Mouse (Mus musculus): ENCODE results near the gene Ddx39b. TPM values are rescaled to one million over a fixed set of nuclear protein-coding genes. Genes with fewer than 3 reads are reported as not detected.

Ddx39b gene
- polyA plus RNA-seq, 1 experiment = 194 TPM

- H3K4me1 ChIP-seq (ENCODE audit: control insufficient read depth, insufficient read depth, insufficient read length, low read length) = peaks cover 23% of the 10 kb centered on the region
- no peak overlapping the region for H3K4me3 ChIP-seq (ENCODE audit: low read depth, low read length)
- 46% methylated on average over 6 of the region's 6 CpGs for WGBS
- H3K36me3 ChIP-seq (ENCODE audit: control insufficient read depth, insufficient read depth, low read length) = no peaks in the 10 kb centered on the region
- H3K27me3 ChIP-seq (ENCODE audit: control insufficient read depth, insufficient read depth, low read length) = no peaks in the 10 kb centered on the region
- no peak for TF ChIP-seq CTCF (IDR thresholded peaks at IDR 0.05; ENCODE audit: extremely low read depth, insufficient read length, insufficient replicate concordance, low read depth, low read length)
- TF ChIP-seq POLR2A (IDR thresholded peaks at IDR 0.05; ENCODE audit: low read depth, low read length) = no peak
- no peak overlapping the region for H3K27ac ChIP-seq (ENCODE audit: insufficient read depth, low read depth, low read length)
Measured at GRCm38 (mm10) chr17:35197126-35197525, 44.4 kb upstream of the Ddx39b start.

DNA sequence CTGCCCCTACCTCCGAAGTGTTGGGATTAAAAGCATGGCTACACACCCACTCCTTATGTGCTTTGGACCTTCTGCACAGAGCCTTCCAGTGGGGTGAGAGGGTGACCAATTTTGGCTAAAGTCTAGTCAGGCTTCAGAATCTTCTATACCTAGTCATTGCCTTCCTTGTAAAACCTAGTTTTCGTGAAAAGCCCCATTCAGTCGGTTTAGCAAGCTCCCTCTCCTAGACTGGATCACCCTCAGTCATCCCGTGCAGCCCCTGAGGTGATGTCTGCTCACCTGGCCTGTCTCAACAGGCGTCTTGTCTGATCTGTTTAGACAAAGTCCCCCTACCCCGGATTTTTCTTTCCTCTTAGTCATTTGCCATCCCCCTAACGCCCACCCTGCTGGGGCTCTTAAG lies 43.5 kb upstream of the Ddx39b start:
- H3K27me3 ChIP-seq (ENCODE audit: control insufficient read depth, insufficient read depth, low read length) = no peaks in the 10 kb centered on the region
- peaks cover 25% of the 10 kb centered on the region for H3K4me1 ChIP-seq (ENCODE audit: control insufficient read depth, insufficient read depth, insufficient read length, low read length)
- H3K36me3 ChIP-seq (ENCODE audit: control insufficient read depth, insufficient read depth, low read length) = no peaks in the 10 kb centered on the region
- WGBS = 74% methylated on average over 7 of the region's 7 CpGs
- H3K27ac ChIP-seq (ENCODE audit: insufficient read depth, low read depth, low read length) = no peak overlapping the region
- TF ChIP-seq POLR2A (IDR thresholded peaks at IDR 0.05; ENCODE audit: low read depth, low read length) (no peak), CTCF (IDR thresholded peaks at IDR 0.05; ENCODE audit: extremely low read depth, insufficient read length, insufficient replicate concordance, low read depth, low read length) (no peak)
- H3K4me3 ChIP-seq (ENCODE audit: low read depth, low read length) = no peak overlapping the region

DNA sequence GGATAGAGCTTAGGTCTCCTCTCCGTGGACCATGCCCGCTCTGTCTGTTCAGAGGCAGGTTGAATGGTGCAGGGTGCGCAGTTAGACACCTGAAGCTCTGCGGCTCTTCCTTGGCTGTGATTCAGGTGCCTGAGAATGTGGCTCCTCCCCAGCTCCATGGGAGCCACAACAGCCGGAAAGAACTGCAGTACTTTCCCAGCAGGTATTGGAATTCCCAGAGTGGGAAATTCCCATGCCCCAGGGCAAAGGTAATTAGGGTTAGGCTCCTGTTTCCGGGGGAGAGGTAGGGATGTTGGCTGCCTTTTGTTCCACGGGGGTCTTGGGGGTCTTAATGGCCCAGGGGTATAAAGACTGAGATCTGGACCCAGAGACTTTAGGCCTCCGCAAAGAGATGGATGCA lies 42.6 kb upstream of the Ddx39b start:
- TF ChIP-seq POLR2A (IDR thresholded peaks at IDR 0.05; ENCODE audit: low read depth, low read length) = no peak
- no peak for TF ChIP-seq CTCF (IDR thresholded peaks at IDR 0.05; ENCODE audit: extremely low read depth, insufficient read length, insufficient replicate concordance, low read depth, low read length)
- H3K27me3 ChIP-seq (ENCODE audit: control insufficient read depth, insufficient read depth, low read length) = no peaks in the 10 kb centered on the region
- WGBS = 31% methylated on average over 8 of the region's 8 CpGs
- H3K36me3 ChIP-seq (ENCODE audit: control insufficient read depth, insufficient read depth, low read length) = no peaks in the 10 kb centered on the region
- H3K27ac ChIP-seq (ENCODE audit: insufficient read depth, low read depth, low read length) = no peak overlapping the region
- peaks cover 25% of the 10 kb centered on the region for H3K4me1 ChIP-seq (ENCODE audit: control insufficient read depth, insufficient read depth, insufficient read length, low read length)
- H3K4me3 ChIP-seq (ENCODE audit: low read depth, low read length) = no peak overlapping the region

GRCm38 (mm10) chr17:35200398-35200797 lies 41.1 kb upstream of the Ddx39b start:
- no peak for TF ChIP-seq POLR2A (IDR thresholded peaks at IDR 0.05; ENCODE audit: low read depth, low read length)
- no peak for TF ChIP-seq CTCF (IDR thresholded peaks at IDR 0.05; ENCODE audit: extremely low read depth, insufficient read length, insufficient replicate concordance, low read depth, low read length)
- peak overlapping the region; percentile 56 for H3K4me3 ChIP-seq (ENCODE audit: low read depth, low read length)
- H3K4me1 ChIP-seq (ENCODE audit: control insufficient read depth, insufficient read depth, insufficient read length, low read length) = peaks cover 28% of the 10 kb centered on the region
- H3K27me3 ChIP-seq (ENCODE audit: control insufficient read depth, insufficient read depth, low read length) = no peaks in the 10 kb centered on the region
- 68% methylated on average over 11 of the region's 11 CpGs for WGBS
- peak overlapping the region; percentile 42 for H3K27ac ChIP-seq (ENCODE audit: insufficient read depth, low read depth, low read length)
- no peaks in the 10 kb centered on the region for H3K36me3 ChIP-seq (ENCODE audit: control insufficient read depth, insufficient read depth, low read length)

- H3K36me3 ChIP-seq (ENCODE audit: control insufficient read depth, insufficient read depth, low read length) = no peaks in the 10 kb centered on the region
- no peaks in the 10 kb centered on the region for H3K27me3 ChIP-seq (ENCODE audit: control insufficient read depth, insufficient read depth, low read length)
- WGBS = 52% methylated on average over 11 of the region's 11 CpGs
- H3K4me1 ChIP-seq (ENCODE audit: control insufficient read depth, insufficient read depth, insufficient read length, low read length) = peaks cover 26% of the 10 kb centered on the region
- TF ChIP-seq CTCF (IDR thresholded peaks at IDR 0.05; ENCODE audit: extremely low read depth, insufficient read length, insufficient replicate concordance, low read depth, low read length) (no peak), POLR2A (IDR thresholded peaks at IDR 0.05; ENCODE audit: low read depth, low read length) (no peak)
- no peak overlapping the region for H3K27ac ChIP-seq (ENCODE audit: insufficient read depth, low read depth, low read length)
- H3K4me3 ChIP-seq (ENCODE audit: low read depth, low read length) = peak overlapping the region; percentile 56
Measured at GRCm38 (mm10) chr17:35201128-35201527, 40.4 kb upstream of the Ddx39b start.

GRCm38 (mm10) chr17:35201787-35202186 lies 39.8 kb upstream of the Ddx39b start, which contains the start of gene Tnf:
Tnf (minus strand) TSS chr17:35202007.
- 18% methylated on average over 13 of the region's 13 CpGs for WGBS
- H3K4me3 ChIP-seq (ENCODE audit: low read depth, low read length) = peak within 1 kb of the TSS; percentile 56
- peak within 1 kb of the TSS; percentile 42 for H3K27ac ChIP-seq (ENCODE audit: insufficient read depth, low read depth, low read length)
- TF ChIP-seq CTCF (IDR thresholded peaks at IDR 0.05; ENCODE audit: extremely low read depth, insufficient read length, insufficient replicate concordance, low read depth, low read length) (no peak), POLR2A (IDR thresholded peaks at IDR 0.05; ENCODE audit: low read depth, low read length) (peak; percentile 79; the same call in 1 of the 2 replicates)
- no peaks in the 10 kb centered on the region for H3K36me3 ChIP-seq (ENCODE audit: control insufficient read depth, insufficient read depth, low read length)
- H3K4me1 ChIP-seq (ENCODE audit: control insufficient read depth, insufficient read depth, insufficient read length, low read length) = peaks cover 22% of the 10 kb centered on the region
- H3K27me3 ChIP-seq (ENCODE audit: control insufficient read depth, insufficient read depth, low read length) = no peaks in the 10 kb centered on the region

DNA sequence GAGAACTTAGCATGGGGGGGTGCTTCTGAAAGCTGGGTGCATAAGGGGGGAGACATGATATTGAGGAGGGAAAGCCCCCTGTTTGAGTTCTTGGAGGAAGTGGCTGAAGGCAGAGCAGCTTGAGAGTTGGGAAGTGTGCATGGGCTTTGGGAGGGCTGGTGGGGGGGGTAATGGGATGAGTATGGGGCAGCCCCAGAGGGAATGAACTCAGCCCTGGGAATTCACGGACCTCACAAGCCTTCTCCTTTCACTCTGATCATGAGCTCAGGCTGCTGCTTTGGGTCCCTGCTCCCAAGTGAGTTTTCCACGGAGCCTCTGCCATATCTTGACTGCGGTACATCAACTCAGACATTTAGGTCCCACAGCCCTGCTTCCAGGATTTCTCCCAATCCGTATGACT lies 39.1 kb upstream of the Ddx39b start:
- H3K36me3 ChIP-seq (ENCODE audit: control insufficient read depth, insufficient read depth, low read length) = no peaks in the 10 kb centered on the region
- H3K27me3 ChIP-seq (ENCODE audit: control insufficient read depth, insufficient read depth, low read length) = no peaks in the 10 kb centered on the region
- TF ChIP-seq CTCF (IDR thresholded peaks at IDR 0.05; ENCODE audit: extremely low read depth, insufficient read length, insufficient replicate concordance, low read depth, low read length) (no peak), POLR2A (IDR thresholded peaks at IDR 0.05; ENCODE audit: low read depth, low read length) (no peak)
- H3K4me1 ChIP-seq (ENCODE audit: control insufficient read depth, insufficient read depth, insufficient read length, low read length) = peaks cover 22% of the 10 kb centered on the region
- WGBS = 79% methylated on average over 4 of the region's 4 CpGs
- H3K4me3 ChIP-seq (ENCODE audit: low read depth, low read length) = no peak overlapping the region
- peak overlapping the region; percentile 30; the same call in 1 of the 2 replicates for H3K27ac ChIP-seq (ENCODE audit: insufficient read depth, low read depth, low read length)
